In genomic region chr3:119949620-119950019, GRCm38 (mm10) we compare ENCODE assay signal across 8 mouse cellular contexts.
DNase-seq lines count a peak whose midpoint lies in the region; ATAC-seq and TF ChIP-seq lines count a peak whose summit lies in the region.

No protein-coding gene starts in this region.

- no peak for TF ChIP-seq EP300 in lung, postnatal 0 days (IDR thresholded peaks at IDR 0.05)
- TF ChIP-seq EP300 in stomach, postnatal 0 days (optimal IDR thresholded peaks at IDR 0.05): no peak

- no peaks in the 10 kb centered on the region for H3K27me3 ChIP-seq in lung, postnatal 0 days (replicated peaks; ENCODE audit: insufficient read depth, low read length)
- no peaks in the 10 kb centered on the region for H3K27me3 ChIP-seq in liver, embryonic 13.5 days
- no peaks in the 10 kb centered on the region for H3K27me3 ChIP-seq in stomach, postnatal 0 days (ENCODE audit: control insufficient read depth, insufficient read depth, low read length)

- peak overlapping the region; percentile 38 for H3K4me2 ChIP-seq in lung, postnatal 0 days (replicated peaks; ENCODE audit: low read depth, low read length)
- H3K4me2 ChIP-seq in liver, embryonic 13.5 days: 0 out of 2 replicates have a peak overlapping the region, but pooled peaks have one; percentile 10
- peak overlapping the region; percentile 45 for H3K4me2 ChIP-seq in stomach, postnatal 0 days (replicated peaks; ENCODE audit: low read depth)

- WGBS in lung, postnatal 0 days: 18% methylated on average over 7 of the region's 7 CpGs
- 38% methylated on average over 7 of the region's 7 CpGs for WGBS in liver, embryonic 13.5 days (ENCODE audit: insufficient replicate concordance)
- WGBS in stomach, postnatal 0 days: 36% methylated on average over 7 of the region's 7 CpGs

- ATAC-seq in lung, postnatal 0 days: no peak
- ATAC-seq in liver, embryonic 13.5 days (ENCODE audit: low read depth): no peak
- ATAC-seq in stomach, postnatal 0 days (ENCODE audit: low FRiP score, low TSS enrichment): no peak

- no peak for DNase-seq in gastrocnemius, adult 2 months
- no peak for DNase-seq in gastrocnemius, postnatal 14 days
- DNase-seq in lung, postnatal 0 days (ENCODE audit: low spot score): no peak
- no peak for DNase-seq in lung, postnatal 36 days
- DNase-seq in liver, embryonic 13.5 days: no peak
- no peak for DNase-seq in stomach, postnatal 0 days (ENCODE audit: low spot score)
- DNase-seq in urinary bladder, adult 18-20 months (ENCODE audit: low spot score in 2 of 2): no peak
- no peak for DNase-seq in gastrocnemius, postnatal 10 days

- H3K9ac ChIP-seq in lung, postnatal 0 days (replicated peaks; ENCODE audit: low read depth): no peak overlapping the region
- no peak overlapping the region for H3K9ac ChIP-seq in liver, embryonic 13.5 days
- no peak overlapping the region for H3K9ac ChIP-seq in stomach, postnatal 0 days (ENCODE audit: low read length)

- H3K27ac ChIP-seq in gastrocnemius, adult 2 months: no peak overlapping the region
- H3K27ac ChIP-seq in lung, postnatal 0 days (ENCODE audit: low read length): no peak overlapping the region
- H3K27ac ChIP-seq in liver, embryonic 13.5 days: no peak overlapping the region
- no peak overlapping the region for H3K27ac ChIP-seq in stomach, postnatal 0 days (replicated peaks)

- H3K9me3 ChIP-seq in lung, postnatal 0 days (ENCODE audit: low read length): no peaks in the 10 kb centered on the region
- H3K9me3 ChIP-seq in liver, embryonic 13.5 days (replicated peaks): no peaks in the 10 kb centered on the region
- H3K9me3 ChIP-seq in stomach, postnatal 0 days (ENCODE audit: control insufficient read depth, low read length): no peaks in the 10 kb centered on the region

- no peaks in the 10 kb centered on the region for H3K36me3 ChIP-seq in lung, postnatal 0 days (ENCODE audit: insufficient read depth, low read length)
- no peaks in the 10 kb centered on the region for H3K36me3 ChIP-seq in liver, embryonic 13.5 days
- no peaks in the 10 kb centered on the region for H3K36me3 ChIP-seq in stomach, postnatal 0 days (ENCODE audit: control insufficient read depth, insufficient read depth, low read length)

- peak overlapping the region; percentile 57 for H3K4me3 ChIP-seq in gastrocnemius, adult 2 months
- H3K4me3 ChIP-seq in lung, postnatal 0 days (ENCODE audit: low read depth, low read length): peak overlapping the region; percentile 14; the same call in 1 of the 2 replicates
- no peak overlapping the region; the same call in 1 of the 2 replicates for H3K4me3 ChIP-seq in liver, embryonic 13.5 days (replicated peaks)
- peak overlapping the region; percentile 22 for H3K4me3 ChIP-seq in stomach, postnatal 0 days (ENCODE audit: low read depth, low read length)

- H3K4me1 ChIP-seq in lung, postnatal 0 days (ENCODE audit: insufficient read depth, low read depth, low read length): no peaks in the 10 kb centered on the region
- no peaks in the 10 kb centered on the region for H3K4me1 ChIP-seq in liver, embryonic 13.5 days (replicated peaks)
- H3K4me1 ChIP-seq in stomach, postnatal 0 days (replicated peaks; ENCODE audit: control insufficient read depth, insufficient read depth): no peaks in the 10 kb centered on the region

- TF ChIP-seq CTCF in gastrocnemius, adult 2 months (IDR thresholded peaks at IDR 0.05): no peak
- no peak for TF ChIP-seq CTCF in lung, postnatal 0 days (IDR thresholded peaks at IDR 0.05)
- no peak for TF ChIP-seq CTCF in stomach, postnatal 0 days (IDR thresholded peaks at IDR 0.05; ENCODE audit: low read depth)

- intact Hi-C loops in gastrocnemius, adult 2 months (cut with DNase I): no loop called here
- intact Hi-C loops in gastrocnemius, postnatal 14 days (cut with DNase I; ENCODE audit: low total_unique reads): no loop called here
